Mouse (Mus musculus): ENCODE results near the gene Camk1d. TPM values are rescaled to one million over a fixed set of nuclear protein-coding genes. Genes with fewer than 3 reads are reported as not detected.

The Camk1d gene
- polyA plus RNA-seq, 2 experiments, result 4.9 to 7.7 TPM

DNA sequence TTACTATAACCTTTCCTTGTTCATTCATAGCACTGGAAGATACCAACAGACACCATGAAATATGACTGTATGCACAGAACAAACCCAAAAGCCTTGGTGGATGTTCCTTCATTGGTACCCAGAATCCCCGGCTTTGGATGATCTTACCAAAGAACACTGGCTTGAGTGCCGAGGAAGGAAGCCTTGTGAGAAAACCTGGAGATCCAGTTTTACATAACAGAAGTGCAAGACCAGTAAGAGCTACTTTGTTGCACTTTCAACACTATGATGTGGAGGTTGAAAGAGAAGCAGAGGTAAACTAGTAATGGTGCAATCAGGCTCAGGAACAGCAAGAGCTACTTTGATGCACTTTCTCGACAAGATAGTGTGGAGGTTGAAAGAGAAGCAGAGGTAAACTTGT, 234.4 kb downstream of the Camk1d start:
- H3K4me1 ChIP-seq (ENCODE audit: control insufficient read depth, insufficient read depth, low read length), result no peaks in the 10 kb centered on the region
- no peak for TF ChIP-seq POLR2A (IDR thresholded peaks at IDR 0.05; ENCODE audit: borderline replicate concordance, extremely low read depth, insufficient read depth, insufficient read length)
- DNase-seq (ENCODE audit: low spot score) (no peak), ATAC-seq (ENCODE audit: low FRiP score, low read depth) (no peak)
- no peaks in the 10 kb centered on the region for H3K27me3 ChIP-seq (ENCODE audit: control insufficient read depth, insufficient read depth, low read length)
- no peak overlapping the region for H3K4me3 ChIP-seq (replicated peaks; ENCODE audit: low read length)
- H3K4me2 ChIP-seq (replicated peaks; ENCODE audit: low read depth, low read length, severe bottlenecking), result no peak overlapping the region
- H3K9ac ChIP-seq (ENCODE audit: low read depth, low read length, severe bottlenecking), result no peak overlapping the region
- 81% methylated on average over 3 of the region's 3 CpGs for WGBS
- H3K9me3 ChIP-seq (ENCODE audit: control insufficient read depth, low read length), result no peaks in the 10 kb centered on the region
- H3K36me3 ChIP-seq (ENCODE audit: control insufficient read depth, insufficient read depth, low read length), result no peaks in the 10 kb centered on the region
- no peak overlapping the region for H3K27ac ChIP-seq (replicated peaks; ENCODE audit: low read depth, low read length)

GRCm38 (mm10) chr2:5478709-5479108, 235.6 kb downstream of the Camk1d start:
- no peak for DNase-seq (ENCODE audit: low spot score)
- Histone ChIP-seq H3K4me2 (replicated peaks; ENCODE audit: low read depth, low read length, severe bottlenecking) (no peak overlapping the region), H3K9ac (ENCODE audit: low read depth, low read length, severe bottlenecking) (no peak overlapping the region), H3K4me3 (replicated peaks; ENCODE audit: low read length) (no peak overlapping the region), H3K27me3 (ENCODE audit: control insufficient read depth, insufficient read depth, low read length) (no peaks in the 10 kb centered on the region), H3K4me1 (ENCODE audit: control insufficient read depth, insufficient read depth, low read length) (no peaks in the 10 kb centered on the region), H3K27ac (replicated peaks; ENCODE audit: low read depth, low read length) (no peak overlapping the region), H3K9me3 (ENCODE audit: control insufficient read depth, low read length) (no peaks in the 10 kb centered on the region), H3K36me3 (ENCODE audit: control insufficient read depth, insufficient read depth, low read length) (no peaks in the 10 kb centered on the region)
- WGBS, result 81% methylated on average over 5 of the region's 5 CpGs
- no peak for ATAC-seq (ENCODE audit: low FRiP score, low read depth)
- no peak for TF ChIP-seq POLR2A (IDR thresholded peaks at IDR 0.05; ENCODE audit: borderline replicate concordance, extremely low read depth, insufficient read depth, insufficient read length)

- no peak for DNase-seq (ENCODE audit: low spot score)
- Histone ChIP-seq H3K27ac (replicated peaks; ENCODE audit: low read depth, low read length) (no peak overlapping the region), H3K4me2 (replicated peaks; ENCODE audit: low read depth, low read length, severe bottlenecking) (no peak overlapping the region), H3K27me3 (ENCODE audit: control insufficient read depth, insufficient read depth, low read length) (no peaks in the 10 kb centered on the region), H3K9ac (ENCODE audit: low read depth, low read length, severe bottlenecking) (no peak overlapping the region), H3K9me3 (ENCODE audit: control insufficient read depth, low read length) (no peaks in the 10 kb centered on the region), H3K36me3 (ENCODE audit: control insufficient read depth, insufficient read depth, low read length) (no peaks in the 10 kb centered on the region), H3K4me1 (ENCODE audit: control insufficient read depth, insufficient read depth, low read length) (no peaks in the 10 kb centered on the region), H3K4me3 (replicated peaks; ENCODE audit: low read length) (no peak overlapping the region)
- ATAC-seq (ENCODE audit: low FRiP score, low read depth), result no peak
- TF ChIP-seq POLR2A (IDR thresholded peaks at IDR 0.05; ENCODE audit: borderline replicate concordance, extremely low read depth, insufficient read depth, insufficient read length), result no peak
- WGBS, result 95% methylated on average over 4 of the region's 4 CpGs
Measured at GRCm38 (mm10) chr2:5478256-5478655, 236.1 kb downstream of the Camk1d start.

- ATAC-seq (ENCODE audit: low FRiP score, low read depth) (no peak), DNase-seq (ENCODE audit: low spot score) (no peak)
Measured at GRCm38 (mm10) chr2:5477525-5477924, 236.8 kb downstream of the Camk1d start.

GRCm38 (mm10) chr2:5469366-5469941, 244.9 kb downstream of the Camk1d start:
- H3K9me3 ChIP-seq (ENCODE audit: control insufficient read depth, low read length), result no peaks in the 10 kb centered on the region
- no peak for TF ChIP-seq POLR2A (IDR thresholded peaks at IDR 0.05; ENCODE audit: borderline replicate concordance, extremely low read depth, insufficient read depth, insufficient read length)
- ATAC-seq (ENCODE audit: low FRiP score, low read depth), result no peak

More at GRCm38 (mm10) chr2:5477525-5477924, 236.8 kb downstream of the Camk1d start:
- no peaks in the 10 kb centered on the region for H3K9me3 ChIP-seq (ENCODE audit: control insufficient read depth, low read length)
- no peaks in the 10 kb centered on the region for H3K27me3 ChIP-seq (ENCODE audit: control insufficient read depth, insufficient read depth, low read length)
- no peaks in the 10 kb centered on the region for H3K4me1 ChIP-seq (ENCODE audit: control insufficient read depth, insufficient read depth, low read length)
- 63% methylated on average over 1 of the region's 1 CpGs for WGBS
- H3K4me3 ChIP-seq (replicated peaks; ENCODE audit: low read length), result no peak overlapping the region
- no peak overlapping the region for H3K9ac ChIP-seq (ENCODE audit: low read depth, low read length, severe bottlenecking)
- H3K27ac ChIP-seq (replicated peaks; ENCODE audit: low read depth, low read length), result no peak overlapping the region
- TF ChIP-seq POLR2A (IDR thresholded peaks at IDR 0.05; ENCODE audit: borderline replicate concordance, extremely low read depth, insufficient read depth, insufficient read length), result no peak
- no peak overlapping the region for H3K4me2 ChIP-seq (replicated peaks; ENCODE audit: low read depth, low read length, severe bottlenecking)
- no peaks in the 10 kb centered on the region for H3K36me3 ChIP-seq (ENCODE audit: control insufficient read depth, insufficient read depth, low read length)

More at GRCm38 (mm10) chr2:5469366-5469941, 244.9 kb downstream of the Camk1d start:
- no peak for DNase-seq (ENCODE audit: low spot score)
- no peak overlapping the region for H3K9ac ChIP-seq (ENCODE audit: low read depth, low read length, severe bottlenecking)
- no peak overlapping the region for H3K27ac ChIP-seq (replicated peaks; ENCODE audit: low read depth, low read length)
- H3K4me1 ChIP-seq (ENCODE audit: control insufficient read depth, insufficient read depth, low read length), result no peaks in the 10 kb centered on the region
- no peaks in the 10 kb centered on the region for H3K27me3 ChIP-seq (ENCODE audit: control insufficient read depth, insufficient read depth, low read length)
- WGBS, result 83% methylated on average over 4 of the region's 4 CpGs
- no peak overlapping the region for H3K4me2 ChIP-seq (replicated peaks; ENCODE audit: low read depth, low read length, severe bottlenecking)
- H3K4me3 ChIP-seq (replicated peaks; ENCODE audit: low read length), result no peak overlapping the region
- H3K36me3 ChIP-seq (ENCODE audit: control insufficient read depth, insufficient read depth, low read length), result no peaks in the 10 kb centered on the region

Measured in limb, embryonic 14.5 days (tissue).